Mouse (Mus musculus) G1E (cell line): ENCODE results near the gene Rbm18. TPM values are rescaled to one million over a fixed set of nuclear protein-coding genes. Genes with fewer than 3 reads are reported as not detected.
"Not testable (repeated sequence)": the region's sequence is repeated elsewhere in the genome, so short reads cannot be mapped to it uniquely, and the experiment has no call there.

ENCODE experiments used
- ATAC-seq: 2 replicates; pipeline ENCODE4 v1.8.0; 2016; ENCODE audit warnings: mild to moderate bottlenecking; ENCODE audit not compliant: insufficient number of reproducible peaks, poor library complexity, low FRiP score, severe bottlenecking; ENCODE audit errors: extremely low read depth
- DNase-seq: peaks from one replicate; pipeline ENCODE4 v3.0.0; 2012; ENCODE audit warnings: low spot score
- H3K27me3 ChIP-seq: 2 replicates; pipeline ENCODE4 v1.6.1; 2012; ENCODE audit warnings: mild to moderate bottlenecking, low read length, inconsistent platforms; ENCODE audit not compliant: insufficient read depth
- H3K36me3 ChIP-seq: replicated peaks from 2 replicates; pipeline ENCODE3; 2012; ENCODE audit warnings: mild to moderate bottlenecking, inconsistent platforms
- H3K4me1 ChIP-seq: 2 replicates; pipeline ENCODE4 v1.6.1; 2012; ENCODE audit warnings: low read depth, low read length, inconsistent platforms, mixed read lengths; ENCODE audit not compliant: insufficient read depth
- H3K4me3 ChIP-seq: 2 replicates; pipeline ENCODE4 v1.5.1; 2012; ENCODE audit warnings: low read depth, mild to moderate bottlenecking, inconsistent platforms, low read length, moderate library complexity, mixed read lengths
- H3K9me3 ChIP-seq: replicated peaks from 2 replicates; pipeline ENCODE4 v1.6.1; 2012; ENCODE audit warnings: inconsistent platforms
- CTCF ChIP-seq: IDR thresholded peaks from 2 replicates; pipeline ENCODE4 v1.5.1; 2012; ENCODE audit warnings: low read depth, low read length, inconsistent platforms, mixed read lengths
- GATA1 ChIP-seq: IDR thresholded peaks from 2 replicates; pipeline ENCODE4 v1.6.1; 2012; ENCODE audit warnings: borderline replicate concordance, low read length, inconsistent platforms, mixed read lengths
- GATA2 ChIP-seq: IDR thresholded peaks from 2 replicates; pipeline ENCODE4 v1.6.1; 2012; ENCODE audit warnings: low read depth, low read length, inconsistent platforms, borderline replicate concordance
- POLR2AphosphoS5 ChIP-seq: IDR thresholded peaks from 2 replicates; pipeline ENCODE4 v1.6.1; 2012; ENCODE audit warnings: low read depth, low read length, inconsistent platforms; ENCODE audit not compliant: insufficient replicate concordance
- TAL1 ChIP-seq: conservative IDR thresholded peaks from 2 replicates; pipeline ENCODE4 v1.6.1; 2012; ENCODE audit warnings: low read depth, low read length, inconsistent platforms, mixed read lengths
- polyA plus RNA-seq: library from polyadenylated mRNA; stranded (reverse); fragments of >175 nt; gene quantifications from 2 replicates; pipeline ENCODE4 v1.2.3, GENCODE M21; 2012
- total RNA-seq, 2 experiments: library from RNA; stranded (forward) in 1 of 2; stranded (reverse) in 1 of 2; fragments of 200-1000 nt in 1 of 2; fragments of >200 nt in 1 of 2; fragmentation: Nextera tagmentation in 1 of 2; gene quantifications; 2 replicates each; pipeline ENCODE4 v1.2.3; 2014 to 2017

Rbm18 gene
- 42.1 and 59.4 TPM in 2 replicates for total RNA-seq (2014; fragmentation: Nextera tagmentation)
- total RNA-seq (2017) = 27.0 and 33.2 TPM in 2 replicates
- polyA plus RNA-seq = 11.5 and 13.3 TPM in 2 replicates

DNA sequence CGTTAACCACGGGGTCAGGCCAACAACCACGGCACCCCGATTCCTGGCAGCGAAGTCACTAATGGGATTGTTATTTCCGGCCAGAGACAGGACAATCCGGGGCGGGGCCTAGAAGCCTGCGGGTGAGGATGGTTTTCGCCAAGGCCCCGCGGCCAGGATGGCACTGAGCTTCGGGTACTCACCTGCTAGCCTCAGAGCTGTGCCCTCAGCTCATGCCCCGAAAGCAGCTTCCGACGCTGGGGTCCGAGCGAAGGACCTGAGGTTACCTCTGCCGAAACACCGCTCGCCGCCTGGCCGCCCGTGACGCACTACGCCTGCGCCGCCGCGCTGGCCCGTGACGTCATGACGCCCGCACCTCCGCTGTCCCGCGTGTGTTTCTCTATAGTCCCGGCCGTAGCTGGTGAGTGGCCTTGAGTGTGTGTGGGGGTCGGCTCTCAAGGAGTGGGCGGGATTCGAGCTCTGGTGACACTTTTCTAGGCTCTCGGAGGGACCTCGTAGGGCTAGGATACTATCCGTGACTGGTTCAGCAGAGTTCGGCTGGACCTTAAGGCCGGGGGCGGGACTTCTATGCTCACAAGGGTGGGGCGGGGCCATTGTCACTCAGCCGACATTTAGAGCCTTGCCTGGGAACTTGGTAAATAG is at the start of gene Rbm18, which contains the start of gene Mrrf:
TSS of gene Rbm18 (minus strand) at position 474 of the 642 bp plus-strand sequence.
TSS of gene Mrrf (plus strand) at position 90 of the 642 bp plus-strand sequence.
- DNase-seq (peak; percentile 77), ATAC-seq (peak; percentile 92)
- H3K9me3 ChIP-seq = no peaks in the 10 kb centered on the region
- peaks cover 16% of the 10 kb centered on the region for H3K4me1 ChIP-seq
- peaks cover 55% of the 10 kb centered on the region for H3K36me3 ChIP-seq
- H3K4me3 ChIP-seq = peak within 1 kb of the TSS; percentile 77
- H3K27me3 ChIP-seq = no peaks in the 10 kb centered on the region
- no peak for TF ChIP-seq POLR2AphosphoS5
- no peak for TF ChIP-seq GATA2
- TF ChIP-seq CTCF = no peak
- TF ChIP-seq TAL1 = no peak
- TF ChIP-seq GATA1 = no peak

DNA sequence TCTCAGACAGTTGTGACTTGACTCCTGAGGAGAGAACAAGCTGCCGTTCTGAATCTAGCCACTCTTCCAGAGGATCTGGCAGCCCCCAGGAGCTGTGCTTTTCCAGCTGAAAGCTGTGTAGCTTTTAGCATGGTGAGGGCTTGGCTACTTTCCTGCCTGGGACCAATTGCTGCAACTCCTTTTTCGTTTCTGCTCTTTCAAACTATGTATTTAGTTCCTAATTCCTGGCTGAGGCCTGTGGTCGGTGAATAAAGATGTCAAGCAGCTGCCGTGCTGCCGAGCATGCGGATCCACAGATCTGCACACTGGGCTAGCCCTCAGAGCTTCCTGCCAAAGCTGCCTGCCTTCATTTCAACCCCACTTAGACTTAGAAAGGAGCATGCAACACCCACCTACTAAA is 48.3 kb upstream of the Rbm18 start:
- Histone ChIP-seq H3K36me3 (peaks cover 55% of the 10 kb centered on the region), H3K27me3 (no peaks in the 10 kb centered on the region), H3K4me3 (no peak overlapping the region), H3K9me3 (no peaks in the 10 kb centered on the region), H3K4me1 (no peaks in the 10 kb centered on the region; the same call in 1 of the 2 replicates)
- DNase-seq (no peak), ATAC-seq (no peak)
- no peak for TF ChIP-seq POLR2AphosphoS5
- no peak for TF ChIP-seq GATA1
- no peak for TF ChIP-seq TAL1
- no peak for TF ChIP-seq GATA2
- TF ChIP-seq CTCF = no peak

DNA sequence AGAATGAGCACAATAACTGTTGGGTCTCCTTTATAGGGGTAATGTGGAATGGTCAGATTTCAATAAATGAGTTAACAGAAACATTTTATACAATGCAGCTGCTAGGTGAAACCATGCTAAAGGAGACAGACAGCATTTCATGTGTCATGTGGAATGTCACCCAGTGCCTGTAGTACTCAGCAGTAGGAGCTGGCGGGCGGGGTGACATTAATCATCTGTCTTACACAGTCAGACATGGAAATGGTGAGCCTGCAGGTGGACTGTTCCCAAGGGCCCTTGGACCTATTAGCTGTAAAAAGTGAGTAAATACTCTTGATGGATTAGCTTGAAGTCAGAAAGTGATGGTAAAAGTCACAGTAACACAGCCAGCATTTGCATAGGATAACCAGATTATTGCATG is 47.6 kb upstream of the Rbm18 start:
- no peaks in the 10 kb centered on the region for H3K9me3 ChIP-seq
- no peaks in the 10 kb centered on the region; the same call in 1 of the 2 replicates for H3K4me1 ChIP-seq
- DNase-seq (no peak), ATAC-seq (no peak)
- H3K4me3 ChIP-seq = no peak overlapping the region
- no peaks in the 10 kb centered on the region for H3K27me3 ChIP-seq
- TF ChIP-seq TAL1 = no peak
- no peak for TF ChIP-seq CTCF
- no peak for TF ChIP-seq GATA2
- no peak for TF ChIP-seq GATA1
- no peak for TF ChIP-seq POLR2AphosphoS5
- H3K36me3 ChIP-seq = peaks cover 57% of the 10 kb centered on the region

DNA sequence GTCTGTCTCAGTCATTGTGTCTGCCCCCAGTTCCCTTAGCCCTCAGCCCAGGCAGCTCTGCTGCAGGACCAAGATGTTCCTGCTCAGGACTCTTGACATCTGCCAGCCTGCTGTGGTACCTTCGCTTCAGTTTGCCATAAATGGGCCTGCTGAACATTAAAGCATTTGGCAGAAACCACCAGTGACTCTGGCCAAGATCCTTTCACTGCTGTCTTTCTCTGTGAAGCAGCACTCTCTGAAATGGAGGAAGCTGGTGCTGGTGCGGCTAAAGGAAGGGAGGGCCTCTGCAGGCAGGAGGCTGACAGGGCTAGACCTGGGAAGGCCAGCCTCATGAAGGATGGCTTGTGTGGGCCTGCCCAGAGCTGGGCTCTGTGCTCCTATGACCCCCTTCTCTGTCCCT is 46.7 kb upstream of the Rbm18 start:
- Histone ChIP-seq H3K27me3 (no peaks in the 10 kb centered on the region), H3K36me3 (peaks cover 61% of the 10 kb centered on the region), H3K4me1 (no peaks in the 10 kb centered on the region; the same call in 1 of the 2 replicates), H3K4me3 (no peak overlapping the region), H3K9me3 (no peaks in the 10 kb centered on the region)
- ATAC-seq (no peak), DNase-seq (no peak)
- no peak for TF ChIP-seq GATA2
- TF ChIP-seq POLR2AphosphoS5 = no peak
- no peak for TF ChIP-seq TAL1
- no peak for TF ChIP-seq CTCF
- no peak for TF ChIP-seq GATA1

DNA sequence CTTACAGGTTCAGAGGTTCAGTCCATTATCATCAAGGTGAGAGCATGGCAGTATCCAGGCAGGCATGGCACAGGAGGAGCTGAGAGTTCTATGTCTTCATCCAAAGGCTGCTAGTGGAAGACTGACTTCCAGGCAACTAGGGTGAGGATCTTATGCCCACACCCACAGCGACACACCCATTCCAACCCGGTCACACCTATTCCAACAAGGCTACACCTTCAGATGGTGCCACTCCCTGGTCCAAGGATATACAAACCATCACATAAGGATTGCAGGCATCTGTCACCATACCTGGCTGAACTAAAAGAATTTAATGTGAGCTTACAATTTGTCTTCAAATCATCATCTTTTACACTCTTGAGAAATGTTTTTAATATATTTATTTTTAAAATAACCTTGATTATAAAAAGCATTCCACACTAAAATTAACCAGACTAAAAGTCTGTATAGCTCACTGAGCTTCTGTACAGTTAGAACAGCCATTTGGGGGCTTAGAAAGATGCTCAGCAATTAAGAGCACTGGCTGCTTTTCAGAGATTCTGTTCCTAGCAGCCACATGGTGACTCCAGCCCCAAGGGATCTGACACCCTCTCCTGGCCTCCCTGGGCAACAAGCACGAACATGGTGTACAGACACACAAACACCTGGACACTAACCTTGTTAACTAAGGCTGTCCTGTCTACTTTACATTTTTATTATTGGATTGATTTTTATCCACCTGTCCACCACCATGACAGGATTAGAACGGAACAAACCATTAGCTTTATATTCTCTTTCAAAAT is 45.2 kb upstream of the Rbm18 start:
- DNase-seq, ATAC-seq, H3K4me1 ChIP-seq, H3K4me3 ChIP-seq, H3K27me3 ChIP-seq, H3K9me3 ChIP-seq: not testable (repeated sequence)
- peaks cover 73% of the 10 kb centered on the region for H3K36me3 ChIP-seq

DNA sequence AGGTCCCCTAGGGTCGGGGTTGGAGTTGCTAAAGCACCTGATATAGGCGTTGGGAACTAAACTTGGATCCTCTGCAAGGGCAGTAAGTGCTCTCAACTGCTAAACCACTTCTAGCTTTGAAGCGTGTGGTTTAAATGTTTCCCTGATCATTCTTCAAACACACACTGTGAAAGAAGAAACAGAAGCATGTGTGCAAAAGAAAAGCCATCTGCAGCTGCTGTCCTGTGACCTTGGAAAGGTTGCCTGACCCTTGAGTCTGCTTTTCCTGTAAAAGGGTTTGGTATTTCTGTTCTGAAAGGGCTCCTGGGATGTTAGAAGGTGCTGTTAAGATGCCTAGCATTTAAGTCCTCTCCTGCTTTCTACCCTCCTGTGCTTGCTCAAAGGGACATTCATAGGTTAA is 42.9 kb upstream of the Rbm18 start:
- peaks cover 5% of the 10 kb centered on the region for H3K4me1 ChIP-seq
- peaks cover 77% of the 10 kb centered on the region for H3K36me3 ChIP-seq
- no peak for ATAC-seq
- no peaks in the 10 kb centered on the region for H3K9me3 ChIP-seq
- H3K27me3 ChIP-seq = no peaks in the 10 kb centered on the region
- DNase-seq = no peak
- H3K4me3 ChIP-seq = no peak overlapping the region
- TF ChIP-seq CTCF (no peak), GATA1 (no peak), GATA2 (no peak), TAL1 (no peak), POLR2AphosphoS5 (no peak)
